Mouse (Mus musculus): ENCODE measurements around the gene Nlrp4c. TPM values are rescaled to one million over a fixed set of nuclear protein-coding genes. Genes with fewer than 3 reads are reported as not detected.
"Not testable (repeated sequence)": the region's sequence is repeated elsewhere in the genome, so short reads cannot be mapped to it uniquely, and the experiment has no call there.

The Nlrp4c gene
- not detected in 2 replicates for polyA plus RNA-seq (2016; fragmentation: Nextera tagmentation; extraction: Ambion mirVana)

DNA sequence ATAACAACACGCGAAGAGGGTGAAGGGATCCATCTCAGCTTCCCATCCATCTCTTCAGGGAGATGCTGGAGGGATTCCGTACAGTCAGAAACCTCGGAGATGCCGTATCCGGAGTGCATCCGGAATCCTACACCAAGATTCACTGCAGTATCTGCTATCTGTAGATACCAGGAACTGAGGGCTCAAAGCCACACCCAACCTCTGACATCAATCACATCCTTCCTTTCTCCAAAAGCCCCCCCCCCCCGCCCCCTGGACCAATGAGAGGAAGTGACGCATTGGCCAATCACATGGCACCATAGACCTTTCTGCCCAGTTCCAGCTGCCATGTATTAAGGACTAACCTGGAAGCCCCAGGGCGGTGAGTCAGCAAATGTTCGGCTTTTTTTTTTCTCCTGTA lies at the start of gene Nlrp4c:
Gene Nlrp4c, plus strand, starts transcription at position 301 of the 400 bp plus-strand sequence.
- Histone ChIP-seq H3K27ac (no peak within 1 kb of the TSS), H3K4me1 (no peaks in the 10 kb centered on the region), H3K4me3 (no peak within 1 kb of the TSS), H3K36me3 (no peaks in the 10 kb centered on the region), H3K9me3 (peaks cover 9% of the 10 kb centered on the region), H3K27me3 (ENCODE audit: insufficient read depth, poor library complexity, severe bottlenecking) (no peaks in the 10 kb centered on the region)
- DNase-seq (ENCODE audit: low spot score): no peak
- 88% methylated on average over 11 of the region's 11 CpGs for WGBS

DNA sequence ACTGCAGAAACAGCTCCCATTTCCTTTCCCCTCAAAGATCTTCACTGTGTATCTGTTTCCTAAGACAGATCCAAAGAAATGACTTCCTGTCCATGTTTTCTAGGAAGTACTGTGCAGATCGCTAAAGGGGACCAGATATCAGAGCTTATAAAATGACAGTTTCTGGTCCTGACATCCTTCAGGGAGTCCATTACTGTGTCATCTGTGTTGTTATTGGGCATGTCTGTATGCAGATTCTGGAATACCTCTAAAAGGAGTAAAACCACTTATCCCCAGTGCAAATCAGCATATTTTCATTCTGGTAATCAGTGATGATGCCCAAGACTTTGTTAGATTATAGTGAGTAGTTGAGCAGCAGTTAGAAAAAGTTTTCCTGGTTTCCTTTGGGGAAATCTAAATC lies 34.1 kb upstream of the Nlrp4c start, which contains the start of gene Vmn1r65:
Gene Vmn1r65, minus strand, starts transcription at position 101 of the 400 bp plus-strand sequence.
- Histone ChIP-seq H3K4me3 (no peak within 1 kb of the TSS), H3K9me3 (peaks cover 23% of the 10 kb centered on the region), H3K4me1 (no peaks in the 10 kb centered on the region), H3K27ac (no peak within 1 kb of the TSS), H3K27me3 (ENCODE audit: insufficient read depth, poor library complexity, severe bottlenecking) (no peaks in the 10 kb centered on the region), H3K36me3 (no peaks in the 10 kb centered on the region)
- WGBS: 85% methylated on average over 1 of the region's 1 CpGs
- DNase-seq (ENCODE audit: low spot score): no peak

DNA sequence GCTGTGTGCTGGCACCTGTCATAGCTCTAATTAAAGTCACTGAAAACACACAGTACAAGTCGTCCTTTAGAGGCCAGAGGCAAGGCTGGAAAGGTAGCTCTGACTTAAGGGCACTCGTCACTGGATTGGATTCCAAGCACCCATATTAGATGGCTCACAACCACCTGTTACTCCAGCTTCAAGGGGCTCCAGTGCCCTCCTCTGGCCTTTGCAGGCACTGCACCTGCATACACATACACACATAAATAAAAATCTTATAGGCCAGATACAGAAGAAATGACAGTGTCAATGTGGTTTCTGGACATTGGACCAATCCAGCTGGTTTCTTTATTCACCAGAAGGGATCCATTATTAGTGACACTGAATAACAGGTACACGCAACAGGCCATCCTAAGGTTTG lies 74.5 kb downstream of the Nlrp4c start:
- 70% methylated on average over 3 of the region's 3 CpGs for WGBS
- no peak overlapping the region for H3K27ac ChIP-seq
- H3K4me3 ChIP-seq: no peak overlapping the region
- H3K36me3 ChIP-seq: no peaks in the 10 kb centered on the region
- peak; percentile 33 for DNase-seq (ENCODE audit: low spot score)
- H3K27me3 ChIP-seq (ENCODE audit: insufficient read depth, poor library complexity, severe bottlenecking): no peaks in the 10 kb centered on the region
- no peaks in the 10 kb centered on the region for H3K4me1 ChIP-seq
- H3K9me3 ChIP-seq: 0 out of 2 replicates have a peak, but pooled peaks cover 3% of the 10 kb centered on the region

DNA sequence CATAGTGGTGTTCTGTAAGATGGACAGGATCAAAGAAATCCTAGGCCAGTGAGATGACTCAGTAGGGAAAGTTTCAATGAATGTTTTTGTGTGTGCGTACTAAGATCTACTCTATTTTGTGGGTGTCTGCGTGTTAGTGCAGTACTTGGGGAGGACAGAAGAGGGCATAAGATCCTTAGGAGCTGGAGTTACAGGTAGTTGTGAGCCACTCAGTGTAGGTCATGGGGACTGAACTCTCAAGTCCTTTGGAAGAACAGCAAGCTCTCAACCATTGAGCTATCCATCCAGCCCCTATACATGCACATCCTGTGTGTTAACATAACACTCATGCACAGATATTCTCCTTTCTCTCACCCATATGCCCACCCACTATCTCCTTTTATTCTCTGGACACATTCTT lies 75.1 kb downstream of the Nlrp4c start:
- not testable (repeated sequence) for H3K4me1 ChIP-seq; H3K27me3 ChIP-seq (ENCODE audit: insufficient read depth, poor library complexity, severe bottlenecking); H3K36me3 ChIP-seq; H3K9me3 ChIP-seq; H3K4me3 ChIP-seq; H3K27ac ChIP-seq; DNase-seq (ENCODE audit: low spot score)
- WGBS: 76% methylated on average over 2 of the region's 2 CpGs

DNA sequence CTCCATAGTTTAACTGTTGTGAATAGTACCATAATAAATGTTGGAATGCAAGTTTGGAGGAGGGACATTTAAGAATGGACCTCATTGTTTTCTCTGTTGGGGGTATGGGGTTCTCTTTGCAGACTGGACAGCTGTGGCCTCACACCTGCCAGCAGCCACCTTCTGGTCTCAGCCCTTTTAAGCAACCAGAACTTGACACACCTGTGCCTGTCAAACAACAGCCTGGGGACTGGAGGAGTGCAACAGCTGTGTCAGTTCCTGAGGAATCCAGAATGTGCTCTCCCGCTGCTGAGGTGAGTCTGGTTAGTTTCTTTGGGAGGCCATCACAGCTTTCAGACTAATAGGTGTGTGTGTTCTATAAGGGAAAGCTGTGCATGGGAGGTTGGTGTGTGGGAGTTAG lies 76.2 kb downstream of the Nlrp4c start:
- not testable (repeated sequence) for H3K36me3 ChIP-seq; H3K27me3 ChIP-seq (ENCODE audit: insufficient read depth, poor library complexity, severe bottlenecking); H3K9me3 ChIP-seq; H3K27ac ChIP-seq; DNase-seq (ENCODE audit: low spot score); H3K4me3 ChIP-seq; H3K4me1 ChIP-seq
- WGBS: 77% methylated on average over 1 of the region's 1 CpGs

DNA sequence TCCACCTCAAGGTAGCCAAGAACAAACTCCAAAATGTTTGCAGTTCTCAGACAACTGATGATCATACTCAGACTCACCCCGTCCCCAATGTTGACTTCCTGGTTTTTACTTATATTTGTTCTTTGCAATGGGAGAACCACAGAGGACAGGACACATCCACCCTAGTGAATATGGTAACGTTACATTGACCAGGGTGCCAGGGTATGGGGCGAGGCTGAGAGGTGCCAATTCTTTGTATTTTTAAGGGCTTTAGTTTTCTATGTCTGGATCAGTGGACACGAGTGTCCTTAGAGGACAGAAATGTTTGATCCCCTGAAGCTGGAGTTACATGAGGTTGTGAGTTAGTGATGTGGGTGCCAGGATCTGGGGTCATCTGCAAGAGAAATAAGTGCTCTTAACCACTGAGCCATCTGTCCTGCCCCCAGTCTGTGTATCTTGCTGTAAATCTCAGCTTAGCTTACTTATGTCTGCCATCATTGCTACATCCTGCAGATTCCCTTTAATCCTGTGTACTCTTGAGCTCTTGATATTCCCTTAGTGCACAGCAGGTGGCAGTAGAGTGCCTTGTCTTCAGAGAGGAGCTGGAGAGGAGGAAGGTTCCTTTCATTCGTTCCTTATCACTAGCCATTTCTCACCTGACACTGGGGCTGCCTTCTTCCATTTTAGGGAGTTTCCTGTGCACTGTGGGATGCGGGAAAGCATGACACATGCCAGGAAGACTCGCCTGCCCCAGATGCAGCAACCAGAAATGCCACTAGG lies 81.9 kb downstream of the Nlrp4c start:
- DNase-seq (ENCODE audit: low spot score): peak; percentile 81
- no peak overlapping the region for H3K27ac ChIP-seq
- WGBS: 33% methylated on average over 7 of the region's 7 CpGs
- no peaks in the 10 kb centered on the region for H3K27me3 ChIP-seq (ENCODE audit: insufficient read depth, poor library complexity, severe bottlenecking)
- H3K9me3 ChIP-seq: peaks cover 3% of the 10 kb centered on the region; the same call in 1 of the 2 replicates
- H3K36me3 ChIP-seq: peaks cover 12% of the 10 kb centered on the region
- H3K4me1 ChIP-seq: peaks cover 6% of the 10 kb centered on the region; the same call in 1 of the 2 replicates
- H3K4me3 ChIP-seq: no peak overlapping the region

DNA sequence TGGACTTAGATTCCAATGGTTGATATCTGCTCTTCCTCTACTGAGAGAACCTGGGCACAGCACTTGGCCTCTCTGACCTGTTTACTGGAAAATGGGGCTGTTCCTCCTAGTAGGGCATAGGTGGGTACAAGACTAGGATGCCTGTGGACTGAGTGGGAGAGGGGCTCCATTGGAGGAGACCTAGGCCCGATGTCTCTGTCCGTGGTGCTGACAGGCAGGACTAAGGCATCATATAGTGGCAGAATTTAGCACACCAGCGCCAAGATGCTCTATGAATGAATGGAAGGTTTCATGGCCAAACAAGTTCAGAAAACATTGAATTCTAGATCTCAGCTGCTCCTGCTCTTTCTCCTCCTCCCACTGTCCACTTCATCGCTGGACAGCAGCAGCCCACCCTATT lies 85.4 kb downstream of the Nlrp4c start:
- DNase-seq (ENCODE audit: low spot score): no peak
- H3K27ac ChIP-seq: no peak overlapping the region
- no peak overlapping the region for H3K4me3 ChIP-seq
- no peaks in the 10 kb centered on the region for H3K27me3 ChIP-seq (ENCODE audit: insufficient read depth, poor library complexity, severe bottlenecking)
- WGBS: 33% methylated on average over 4 of the region's 4 CpGs
- H3K4me1 ChIP-seq: peaks cover 6% of the 10 kb centered on the region; the same call in 1 of the 2 replicates
- peaks cover 47% of the 10 kb centered on the region for H3K36me3 ChIP-seq
- peaks cover 24% of the 10 kb centered on the region for H3K9me3 ChIP-seq

DNA sequence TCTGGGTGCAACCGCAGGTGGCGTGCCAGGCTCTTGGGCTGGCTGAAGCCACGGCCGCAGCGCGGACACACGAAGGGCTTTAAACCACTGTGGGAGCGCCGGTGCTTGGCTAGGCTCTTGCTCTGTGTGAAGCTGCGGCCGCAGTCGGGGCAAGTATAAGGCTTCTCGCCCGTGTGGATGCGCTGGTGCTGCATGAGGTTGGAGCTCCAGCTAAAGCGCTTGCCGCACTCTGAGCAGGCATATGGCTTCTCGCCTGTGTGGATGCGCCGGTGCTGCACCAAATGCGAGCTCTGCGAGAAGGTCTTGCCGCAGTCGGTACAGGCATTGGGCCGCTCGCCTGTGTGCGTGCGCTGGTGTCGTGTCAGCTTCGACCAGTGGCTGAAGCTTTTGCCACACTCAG lies 87.7 kb downstream of the Nlrp4c start:
- Histone ChIP-seq H3K27me3 (ENCODE audit: insufficient read depth, poor library complexity, severe bottlenecking) (no peaks in the 10 kb centered on the region), H3K36me3 (peaks cover 66% of the 10 kb centered on the region), H3K27ac (no peak overlapping the region), H3K9me3 (peaks cover 24% of the 10 kb centered on the region), H3K4me3 (no peak overlapping the region), H3K4me1 (no peaks in the 10 kb centered on the region)
- no peak for DNase-seq (ENCODE audit: low spot score)
- WGBS: 73% methylated on average over 30 of the region's 30 CpGs

DNA sequence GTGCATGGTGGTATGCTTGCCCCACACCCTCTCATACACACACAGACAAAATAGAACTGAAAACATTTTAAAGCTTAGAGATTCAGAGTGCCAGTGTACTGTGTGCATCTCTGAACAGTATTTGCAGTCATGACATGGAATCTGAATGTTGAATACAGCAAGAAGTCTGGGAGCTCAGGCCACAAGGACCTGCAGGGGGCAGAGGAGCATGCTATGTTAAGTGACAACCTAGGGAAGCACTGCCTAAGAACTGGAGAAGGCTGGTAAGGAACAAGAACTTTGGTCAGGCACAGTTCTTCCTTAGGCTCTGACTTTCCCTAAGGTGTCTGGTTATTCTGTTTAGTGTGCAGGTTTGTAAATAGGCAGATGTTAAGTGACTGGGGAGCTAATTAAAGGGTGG lies 91.5 kb downstream of the Nlrp4c start:
- no peak for DNase-seq (ENCODE audit: low spot score)
- Histone ChIP-seq H3K9me3 (peaks cover 24% of the 10 kb centered on the region), H3K36me3 (peaks cover 73% of the 10 kb centered on the region), H3K4me3 (no peak overlapping the region), H3K4me1 (0 out of 2 replicates have a peak, but pooled peaks cover 4% of the 10 kb centered on the region), H3K27me3 (ENCODE audit: insufficient read depth, poor library complexity, severe bottlenecking) (no peaks in the 10 kb centered on the region), H3K27ac (no peak overlapping the region)

DNA sequence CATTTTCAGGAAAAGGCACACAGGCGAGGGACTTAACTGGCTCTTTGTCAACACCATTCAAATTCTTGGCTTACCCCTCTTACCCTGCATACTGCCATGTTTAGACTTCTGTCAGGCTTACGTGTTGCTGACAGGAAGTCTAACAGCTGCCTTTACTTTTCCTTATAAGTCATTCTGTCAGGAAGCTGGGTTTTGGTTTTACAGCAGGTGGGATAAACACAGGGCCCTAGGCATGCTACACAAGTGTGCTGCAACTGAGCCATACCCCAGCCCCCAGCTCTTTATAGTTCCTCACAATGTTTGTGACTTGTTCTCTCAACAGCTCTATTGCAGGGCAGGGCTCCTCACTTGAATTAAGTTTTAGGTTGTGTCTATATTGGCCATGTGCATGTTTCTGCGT lies 94.3 kb downstream of the Nlrp4c start:
- Histone ChIP-seq H3K9me3 (no peaks in the 10 kb centered on the region), H3K4me3 (no peak overlapping the region), H3K27ac (no peak overlapping the region), H3K4me1 (peaks cover 12% of the 10 kb centered on the region), H3K27me3 (ENCODE audit: insufficient read depth, poor library complexity, severe bottlenecking) (no peaks in the 10 kb centered on the region), H3K36me3 (peaks cover 51% of the 10 kb centered on the region)
- WGBS: 79% methylated on average over 3 of the region's 3 CpGs
- DNase-seq (ENCODE audit: low spot score): no peak

DNA sequence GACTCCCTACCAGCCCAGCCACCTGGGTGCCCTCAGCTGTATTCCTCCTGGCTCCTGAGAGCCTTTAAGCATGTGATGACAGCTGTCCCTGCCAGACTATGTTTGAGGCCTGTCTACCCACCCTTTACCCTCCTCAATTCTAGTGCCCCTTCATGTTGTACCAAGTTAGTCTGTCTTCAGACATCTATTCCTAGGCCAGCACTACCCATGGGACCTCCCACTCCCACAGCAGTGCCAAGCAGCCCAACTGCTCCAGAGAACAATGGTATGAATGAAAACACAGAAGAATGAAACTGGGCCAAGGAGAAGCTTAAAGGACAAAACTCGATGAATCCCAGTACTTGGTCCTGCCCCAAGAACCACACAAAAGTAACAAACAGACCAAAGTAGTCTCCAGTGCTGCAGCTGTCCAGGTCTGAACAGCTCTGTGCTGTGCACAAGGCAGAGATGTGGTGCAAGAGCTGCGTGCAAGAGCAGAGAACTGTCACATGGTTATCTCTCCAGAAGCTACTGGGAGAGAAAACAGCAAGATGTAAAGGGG lies 99.1 kb downstream of the Nlrp4c start:
- no peaks in the 10 kb centered on the region for H3K27me3 ChIP-seq (ENCODE audit: insufficient read depth, poor library complexity, severe bottlenecking)
- DNase-seq (ENCODE audit: low spot score): no peak
- 67% methylated on average over 2 of the region's 2 CpGs for WGBS
- no peak overlapping the region for H3K4me3 ChIP-seq
- peaks cover 14% of the 10 kb centered on the region for H3K36me3 ChIP-seq
- H3K4me1 ChIP-seq: peaks cover 59% of the 10 kb centered on the region
- H3K27ac ChIP-seq: no peak overlapping the region
- no peaks in the 10 kb centered on the region for H3K9me3 ChIP-seq

DNA sequence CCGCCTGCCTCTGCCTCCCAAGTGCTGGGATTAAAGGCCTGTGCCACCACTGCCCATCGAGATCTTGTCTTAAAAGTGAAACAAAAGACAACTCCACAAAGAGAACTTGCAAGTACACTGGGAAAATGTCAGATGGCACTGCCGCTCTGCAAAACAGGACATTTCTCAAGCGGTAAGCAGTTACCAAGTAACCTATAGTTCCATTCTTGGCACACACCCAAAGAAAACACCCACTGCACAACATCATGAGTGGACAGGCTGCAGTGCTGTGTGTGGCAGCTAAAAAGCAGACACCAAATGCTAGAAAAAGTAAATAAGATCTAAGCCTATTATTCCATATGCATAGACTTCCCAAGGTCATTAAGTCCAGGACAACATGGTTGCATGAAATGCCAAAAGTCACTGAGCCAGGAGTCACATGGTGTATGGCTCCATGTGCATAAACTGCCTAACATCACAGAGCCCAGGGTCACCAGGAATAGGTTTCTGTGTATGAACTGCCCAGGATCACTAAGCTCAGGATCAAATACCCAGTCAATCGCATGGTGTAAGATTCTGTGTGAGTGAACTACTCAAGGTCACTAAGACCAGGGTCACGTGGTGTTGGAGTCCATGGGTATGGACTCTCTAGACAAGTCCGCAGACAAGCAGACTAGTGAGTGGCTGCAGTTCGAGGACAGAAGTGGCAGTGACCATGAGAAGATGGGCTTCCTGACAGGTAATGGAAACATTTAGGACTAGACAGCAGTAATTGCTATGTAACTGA lies 100.6 kb downstream of the Nlrp4c start:
- Histone ChIP-seq H3K27me3 (ENCODE audit: insufficient read depth, poor library complexity, severe bottlenecking) (no peaks in the 10 kb centered on the region), H3K4me1 (peaks cover 61% of the 10 kb centered on the region), H3K4me3 (no peak overlapping the region), H3K9me3 (no peaks in the 10 kb centered on the region), H3K27ac (no peak overlapping the region), H3K36me3 (peaks cover 6% of the 10 kb centered on the region)
- no peak for DNase-seq (ENCODE audit: low spot score)
- 83% methylated on average over 8 of the region's 8 CpGs for WGBS
